In genomic region chr13:108759140-108759539, GRCm38 (mm10) we compare ENCODE assay signal across 17 mouse cellular contexts.
"Had no signal": no experiment of that assay in that cellular context is flagged by ENCODE, and none has a peak within 500 bp of the region (broad histone marks: within the 10 kb centered on the region; RNA-seq: fewer than 3 reads in every experiment).

No protein-coding gene starts in this region.

- H3K4me2 ChIP-seq: lung, embryonic 15.5 days; midbrain, embryonic 11.5 days; midbrain, embryonic 13.5 days; midbrain, embryonic 15.5 days; neural tube, embryonic 12.5 days; stomach, embryonic 15.5 days had no signal

- H3K4me1 ChIP-seq: lung, embryonic 15.5 days; megakaryocyte, embryonic 14.5 days; midbrain, embryonic 13.5 days; midbrain, embryonic 15.5 days; neural tube, embryonic 12.5 days; stomach, embryonic 15.5 days had no signal

- DNase-seq: lung, adult 2 months; lung, postnatal 14 days; lung, postnatal 36 days; right cerebral cortex, postnatal 14 days; thymus, adult 2 months; thymus, postnatal 25 days; thymus, postnatal 4 days had no signal

- ATAC-seq: lung, postnatal 0 days; midbrain, embryonic 13.5 days; midbrain, embryonic 15.5 days had no signal

- H3K9me3 ChIP-seq: lung, embryonic 15.5 days; megakaryocyte, embryonic 14.5 days; midbrain, embryonic 13.5 days; midbrain, embryonic 15.5 days; neural tube, embryonic 12.5 days; stomach, embryonic 15.5 days had no signal

- H3K27me3 ChIP-seq: lung, embryonic 15.5 days; midbrain, embryonic 13.5 days; midbrain, embryonic 15.5 days; neural tube, embryonic 12.5 days; stomach, embryonic 15.5 days had no signal

- H3K36me3 ChIP-seq: lung, embryonic 15.5 days; midbrain, embryonic 13.5 days; midbrain, embryonic 15.5 days; neural tube, embryonic 12.5 days; stomach, embryonic 15.5 days had no signal

- H3K4me3 ChIP-seq: lung, embryonic 15.5 days; megakaryocyte, embryonic 14.5 days; midbrain, embryonic 13.5 days; midbrain, embryonic 15.5 days; neural tube, embryonic 12.5 days; stomach, embryonic 15.5 days had no signal

- H3K9ac ChIP-seq: lung, embryonic 15.5 days; midbrain, embryonic 13.5 days; midbrain, embryonic 15.5 days; neural tube, embryonic 12.5 days; stomach, embryonic 15.5 days had no signal

- H3K27ac ChIP-seq: lung, embryonic 15.5 days; macrophage; midbrain, embryonic 13.5 days; midbrain, embryonic 15.5 days; neural tube, embryonic 12.5 days; stomach, embryonic 15.5 days; stomach, postnatal 0 days had no signal
